In the genomic region with DNA sequence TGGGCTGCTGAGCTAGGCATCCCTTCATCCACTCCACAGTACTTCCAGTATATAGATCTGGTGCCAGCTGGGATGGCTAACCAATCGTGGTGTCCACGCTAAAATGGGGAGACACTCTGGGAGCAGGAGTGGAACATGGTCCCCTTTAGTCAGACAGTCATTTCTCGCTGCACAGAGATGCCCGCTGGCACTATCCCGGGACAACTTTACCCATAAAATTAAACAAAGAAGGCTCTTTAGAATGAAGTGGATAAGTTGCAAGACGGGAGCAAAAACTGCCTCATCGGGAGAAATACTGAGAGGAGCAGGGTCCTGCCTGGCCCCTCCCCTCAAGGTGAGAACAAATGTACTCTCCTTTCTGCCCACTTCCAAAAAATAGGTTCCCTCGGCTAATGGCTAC, we compare ENCODE assay signal across 8 mouse cellular contexts. TPM values are rescaled to one million over a fixed set of nuclear protein-coding genes. Genes with fewer than 3 reads are reported as not detected.
DNase-seq lines count a peak whose midpoint lies in the region; ATAC-seq and TF ChIP-seq lines count a peak whose summit lies in the region.

No protein-coding gene starts in this region.

- H3K27ac ChIP-seq in kidney, adult 2 months (ENCODE audit: insufficient read depth, low read depth, low read length): no peak overlapping the region
- H3K27ac ChIP-seq in cortical plate, adult 2 months (ENCODE audit: insufficient read depth, low read length): no peak overlapping the region
- peak overlapping the region; percentile 98; the same call in 1 of the 2 replicates for H3K27ac ChIP-seq in hindbrain, embryonic 14.5 days
- H3K27ac ChIP-seq in midbrain, embryonic 15.5 days: peak overlapping the region; percentile 97

- H3K36me3 ChIP-seq in kidney, adult 2 months (ENCODE audit: control insufficient read depth, insufficient read depth, low read length): peaks cover 2% of the 10 kb centered on the region
- peaks cover 44% of the 10 kb centered on the region for H3K36me3 ChIP-seq in hindbrain, embryonic 14.5 days (replicated peaks; ENCODE audit: control insufficient read depth, insufficient read depth)
- peaks cover 29% of the 10 kb centered on the region for H3K36me3 ChIP-seq in midbrain, embryonic 15.5 days (replicated peaks)

- no peaks in the 10 kb centered on the region for H3K9me3 ChIP-seq in hindbrain, embryonic 14.5 days (ENCODE audit: control insufficient read depth, low read length)
- H3K9me3 ChIP-seq in midbrain, embryonic 15.5 days: no peaks in the 10 kb centered on the region

- H3K4me2 ChIP-seq in hindbrain, embryonic 14.5 days (replicated peaks): peak overlapping the region; percentile 60
- H3K4me2 ChIP-seq in midbrain, embryonic 15.5 days: peak overlapping the region; percentile 84

- TF ChIP-seq CTCF in kidney, adult 2 months (conservative IDR thresholded peaks at IDR 0.05; ENCODE audit: insufficient read depth, insufficient read length, low read depth, low read length): no peak
- no peak for TF ChIP-seq CTCF in cortical plate, adult 2 months (IDR thresholded peaks at IDR 0.05; ENCODE audit: extremely low read depth, insufficient read depth, low read length)

- ATAC-seq in hindbrain, embryonic 14.5 days (ENCODE audit: low FRiP score): no peak
- ATAC-seq in midbrain, embryonic 15.5 days (replicated peaks): no peak

- peak overlapping the region; percentile 96 for H3K9ac ChIP-seq in hindbrain, embryonic 14.5 days
- H3K9ac ChIP-seq in midbrain, embryonic 15.5 days: peak overlapping the region; percentile 90

- no peaks in the 10 kb centered on the region; the same call in 1 of the 2 replicates for H3K4me1 ChIP-seq in kidney, adult 2 months (ENCODE audit: control insufficient read depth, insufficient read depth, low read length)
- H3K4me1 ChIP-seq in cortical plate, adult 2 months (ENCODE audit: control insufficient read depth, insufficient read depth, low read length): no peaks in the 10 kb centered on the region; the same call in 1 of the 2 replicates
- peaks cover 26% of the 10 kb centered on the region for H3K4me1 ChIP-seq in hindbrain, embryonic 14.5 days (replicated peaks; ENCODE audit: control insufficient read depth, insufficient read depth, low read length)
- H3K4me1 ChIP-seq in midbrain, embryonic 15.5 days: peaks cover 55% of the 10 kb centered on the region

- H3K27me3 ChIP-seq in kidney, adult 2 months (replicated peaks; ENCODE audit: control insufficient read depth, insufficient read depth, low read length): no peaks in the 10 kb centered on the region
- no peaks in the 10 kb centered on the region for H3K27me3 ChIP-seq in hindbrain, embryonic 14.5 days (ENCODE audit: control insufficient read depth, insufficient read depth, low read length)
- H3K27me3 ChIP-seq in midbrain, embryonic 15.5 days (replicated peaks): no peaks in the 10 kb centered on the region

- no peak for DNase-seq in kidney, adult 2 months
- no peak for DNase-seq in kidney, adult 8-10 months
- DNase-seq in hindbrain, embryonic 14.5 days (ENCODE audit: low spot score): no peak
- DNase-seq in gastrocnemius, postnatal 14 days: no peak
- DNase-seq in layer of hippocampus, adult 9-10 months (ENCODE audit: low spot score): no peak
- no peak for DNase-seq in layer of hippocampus, postnatal 10 days (ENCODE audit: low spot score in 2 of 2)

- peak overlapping the region; percentile 23 for H3K4me3 ChIP-seq in kidney, adult 2 months (ENCODE audit: insufficient read depth, low read depth, low read length)
- peak overlapping the region; percentile 29 for H3K4me3 ChIP-seq in cortical plate, adult 2 months (ENCODE audit: insufficient read depth, low read length)
- peak overlapping the region; percentile 90 for H3K4me3 ChIP-seq in hindbrain, embryonic 14.5 days (replicated peaks; ENCODE audit: low read length)
- H3K4me3 ChIP-seq in midbrain, embryonic 15.5 days: peak overlapping the region; percentile 92

- intact Hi-C loops in gastrocnemius, postnatal 14 days (cut with DNase I; ENCODE audit: low total_unique reads): no loop called here

- WGBS in kidney, adult 2 months: 4% methylated on average over 8 of the region's 8 CpGs
- 2% methylated on average over 8 of the region's 8 CpGs for WGBS in hindbrain, embryonic 14.5 days
- 3% methylated on average over 8 of the region's 8 CpGs for WGBS in midbrain, embryonic 15.5 days

- TF ChIP-seq POLR2A in kidney, adult 2 months (IDR thresholded peaks at IDR 0.05; ENCODE audit: low read depth, low read length): no peak
- TF ChIP-seq POLR2A in cortical plate, adult 2 months (IDR thresholded peaks at IDR 0.05; ENCODE audit: extremely low read depth, insufficient read depth, low read length): no peak

RNA-seq across cellular contexts. Expression of a gene that starts 1.3 kb away (rescaled TPM):
- 13.1 and 15.3 TPM in 2 replicates for polyA plus RNA-seq in kidney, adult 2 months (2012; rRNA removed)
- 11.8 TPM in 2 replicates for polyA plus RNA-seq in cortical plate, adult 2 months (2012; rRNA removed)
- 12.0 and 12.9 TPM in 2 replicates for polyA plus RNA-seq in hindbrain, embryonic 14.5 days (2014; fragmentation: Nextera tagmentation; extraction: Ambion mirVana)
- 8.4 and 8.9 TPM in 2 replicates for polyA plus RNA-seq in midbrain, embryonic 15.5 days (2015; fragmentation: Nextera tagmentation; extraction: Ambion mirVana)
- total RNA-seq in gastrocnemius, postnatal 14 days (2021): 1 to 10 TPM in 1 of 2 experiments, under 1 TPM in 1; 0.82 to 1.2 TPM
- total RNA-seq in layer of hippocampus, postnatal 10 days (2021): 10 to 100 TPM; 48.6 to 48.9 TPM

RNA-seq across cellular contexts. Expression of a gene that starts 4.6 kb away (rescaled TPM):
- 195 and 216 TPM in 2 replicates for polyA plus RNA-seq in kidney, adult 2 months (2012; rRNA removed)
- 134 and 139 TPM in 2 replicates for polyA plus RNA-seq in cortical plate, adult 2 months (2012; rRNA removed)
- polyA plus RNA-seq in hindbrain, embryonic 14.5 days (2014; fragmentation: Nextera tagmentation; extraction: Ambion mirVana): 764 and 784 TPM in 2 replicates
- polyA plus RNA-seq in midbrain, embryonic 15.5 days (2015; fragmentation: Nextera tagmentation; extraction: Ambion mirVana): 793 and 910 TPM in 2 replicates
- 10 to 100 TPM; 62.5 to 84.0 TPM for total RNA-seq in gastrocnemius, postnatal 14 days (2021)
- total RNA-seq in layer of hippocampus, postnatal 10 days (2021): 100 to 1,000 TPM; 157 to 178 TPM

RNA-seq across cellular contexts. Expression of a gene that starts 10.7 kb away (rescaled TPM):
- 13.5 and 14.3 TPM in 2 replicates for polyA plus RNA-seq in kidney, adult 2 months (2012; rRNA removed)
- polyA plus RNA-seq in cortical plate, adult 2 months (2012; rRNA removed): 0.67 and 0.78 TPM in 2 replicates
- 0.08 TPM in 1 of 2 replicates, not detected in the other for polyA plus RNA-seq in hindbrain, embryonic 14.5 days (2014; fragmentation: Nextera tagmentation; extraction: Ambion mirVana)
- polyA plus RNA-seq in midbrain, embryonic 15.5 days (2015; fragmentation: Nextera tagmentation; extraction: Ambion mirVana): 0.06 and 0.18 TPM in 2 replicates
- total RNA-seq in gastrocnemius, postnatal 14 days (2021): under 1 TPM; 0.10 to 0.16 TPM
- total RNA-seq in layer of hippocampus, postnatal 10 days (2021): under 1 TPM; 0.45 to 0.75 TPM

RNA-seq across cellular contexts. Expression of a gene that starts 11.4 kb away (rescaled TPM):
- polyA plus RNA-seq in kidney, adult 2 months (2012; rRNA removed): 102 and 117 TPM in 2 replicates
- polyA plus RNA-seq in cortical plate, adult 2 months (2012; rRNA removed): 81.3 and 88.3 TPM in 2 replicates
- polyA plus RNA-seq in hindbrain, embryonic 14.5 days (2014; fragmentation: Nextera tagmentation; extraction: Ambion mirVana): 54.4 and 83.3 TPM in 2 replicates
- polyA plus RNA-seq in midbrain, embryonic 15.5 days (2015; fragmentation: Nextera tagmentation; extraction: Ambion mirVana): 113 and 120 TPM in 2 replicates
- total RNA-seq in gastrocnemius, postnatal 14 days (2021): 10 to 100 TPM; 26.5 to 31.6 TPM
- 10 to 100 TPM; 59.9 to 63.4 TPM for total RNA-seq in layer of hippocampus, postnatal 10 days (2021)

RNA-seq across cellular contexts. Expression of a gene that starts 16.4 kb away (rescaled TPM):
- polyA plus RNA-seq in kidney, adult 2 months (2012; rRNA removed): 1.3 and 2.2 TPM in 2 replicates
- 383 and 414 TPM in 2 replicates for polyA plus RNA-seq in cortical plate, adult 2 months (2012; rRNA removed)
- polyA plus RNA-seq in hindbrain, embryonic 14.5 days (2014; fragmentation: Nextera tagmentation; extraction: Ambion mirVana): 6.7 and 8.2 TPM in 2 replicates
- 6.3 and 6.6 TPM in 2 replicates for polyA plus RNA-seq in midbrain, embryonic 15.5 days (2015; fragmentation: Nextera tagmentation; extraction: Ambion mirVana)
- total RNA-seq in gastrocnemius, postnatal 14 days (2021): 1 to 10 TPM; 3.4 to 6.7 TPM
- 100 to 1,000 TPM; 542 to 553 TPM for total RNA-seq in layer of hippocampus, postnatal 10 days (2021)

Comparison
In these comparisons a context has a peak if more than half of its experiments do, and no peak if none do; other contexts are left out.
1. H3K27ac ChIP-seq: peak in hindbrain, embryonic 14.5 days (single experiment) and midbrain, embryonic 15.5 days (single experiment); none in kidney, adult 2 months (single experiment) and cortical plate, adult 2 months (single experiment).
2. H3K4me3 ChIP-seq: peak in every context shown above with its lines; median percentile 92 in midbrain, embryonic 15.5 days; 90 in hindbrain, embryonic 14.5 days; 29 in cortical plate, adult 2 months; 23 in kidney, adult 2 months.